In the genomic region with DNA sequence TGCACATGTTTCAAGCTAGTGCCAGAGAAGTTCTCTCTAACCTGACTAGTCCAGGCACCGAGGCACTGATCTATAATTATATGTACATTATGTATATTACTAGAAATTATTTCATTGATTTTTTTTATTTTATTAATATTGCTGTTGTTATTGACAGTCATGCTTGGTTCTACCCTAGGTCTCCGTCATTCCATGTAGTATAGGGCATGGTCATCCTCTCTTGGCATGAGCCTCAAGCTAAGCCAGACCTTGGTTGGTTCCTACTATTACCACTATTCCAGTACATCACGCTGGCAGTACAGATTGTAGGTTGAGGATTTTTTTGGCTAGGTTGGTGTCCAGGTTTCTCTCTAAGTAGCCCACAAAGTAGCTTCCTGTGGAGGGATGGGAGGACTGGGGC, we compare ENCODE assay signal across 27 mouse cellular contexts.
A peak's percentile ranks its signal among the peaks of the same experiment; 100 is the strongest.
DNase-seq lines count a peak whose midpoint lies in the region; ATAC-seq and TF ChIP-seq lines count a peak whose summit lies in the region.
"Had no signal": no experiment of that assay in that cellular context is flagged by ENCODE, and none has a peak within 500 bp of the region (broad histone marks: within the 10 kb centered on the region; RNA-seq: fewer than 3 reads in every experiment).

No protein-coding gene starts in this region.

- H3K4me1 ChIP-seq in embryonic facial prominence, embryonic 11.5 days (ENCODE audit: control insufficient read depth, insufficient read depth, low read length) = no peaks in the 10 kb centered on the region
- H3K4me1 ChIP-seq in embryonic facial prominence, embryonic 10.5 days = no peaks in the 10 kb centered on the region
- H3K4me1 ChIP-seq in midbrain, embryonic 11.5 days (ENCODE audit: control insufficient read depth, insufficient read depth, low read length) = no peaks in the 10 kb centered on the region
- H3K4me1 ChIP-seq in midbrain, postnatal 0 days (ENCODE audit: insufficient read depth, low read length) = no peaks in the 10 kb centered on the region
- H3K4me1 ChIP-seq in neural tube, embryonic 12.5 days = no peaks in the 10 kb centered on the region
- H3K4me1 ChIP-seq: embryonic facial prominence, embryonic 12.5 days; embryonic facial prominence, embryonic 15.5 days; forebrain, embryonic 10.5 days; forebrain, embryonic 12.5 days had no signal

- H3K27ac ChIP-seq in embryonic facial prominence, embryonic 11.5 days (replicated peaks; ENCODE audit: low read depth, low read length) = no peak overlapping the region
- no peak overlapping the region for H3K27ac ChIP-seq in embryonic facial prominence, embryonic 10.5 days (replicated peaks)
- H3K27ac ChIP-seq in midbrain, embryonic 11.5 days (ENCODE audit: low read depth, low read length) = no peak overlapping the region
- no peak overlapping the region for H3K27ac ChIP-seq in midbrain, postnatal 0 days (ENCODE audit: low read depth, low read length)
- H3K27ac ChIP-seq in neural tube, embryonic 12.5 days = no peak overlapping the region
- H3K27ac ChIP-seq: embryonic facial prominence, embryonic 12.5 days; embryonic facial prominence, embryonic 15.5 days; forebrain, embryonic 10.5 days; forebrain, embryonic 12.5 days had no signal

- no peaks in the 10 kb centered on the region for H3K9me3 ChIP-seq in embryonic facial prominence, embryonic 11.5 days (replicated peaks; ENCODE audit: control insufficient read depth, low read length)
- H3K9me3 ChIP-seq in embryonic facial prominence, embryonic 10.5 days = no peaks in the 10 kb centered on the region
- no peaks in the 10 kb centered on the region for H3K9me3 ChIP-seq in midbrain, embryonic 11.5 days (ENCODE audit: control insufficient read depth, low read length)
- H3K9me3 ChIP-seq in midbrain, postnatal 0 days (ENCODE audit: low read length) = no peaks in the 10 kb centered on the region
- no peaks in the 10 kb centered on the region for H3K9me3 ChIP-seq in neural tube, embryonic 12.5 days
- H3K9me3 ChIP-seq: embryonic facial prominence, embryonic 12.5 days; embryonic facial prominence, embryonic 15.5 days; forebrain, embryonic 10.5 days; forebrain, embryonic 12.5 days had no signal

- no peak overlapping the region for H3K4me2 ChIP-seq in embryonic facial prominence, embryonic 11.5 days (ENCODE audit: low read depth, low read length)
- H3K4me2 ChIP-seq in midbrain, embryonic 11.5 days = no peak overlapping the region
- H3K4me2 ChIP-seq in midbrain, postnatal 0 days (ENCODE audit: low read depth, low read length, poor library complexity, severe bottlenecking) = no peak overlapping the region
- H3K4me2 ChIP-seq in neural tube, embryonic 12.5 days (replicated peaks) = no peak overlapping the region
- H3K4me2 ChIP-seq: embryonic facial prominence, embryonic 12.5 days; embryonic facial prominence, embryonic 15.5 days; forebrain, embryonic 12.5 days had no signal

- 0 out of 2 replicates have a peak, but pooled peaks have one; percentile 34 for ATAC-seq in embryonic facial prominence, embryonic 11.5 days (replicated peaks; ENCODE audit: insufficient number of reproducible peaks, low FRiP score, low TSS enrichment, low read depth)
- peak; percentile 54; the same call in 1 of the 2 replicates for ATAC-seq in midbrain, embryonic 11.5 days (ENCODE audit: low FRiP score)
- no peak for ATAC-seq in midbrain, postnatal 0 days (ENCODE audit: low FRiP score)
- 0 out of 2 replicates have a peak, but pooled peaks have one; percentile 17 for ATAC-seq in neural tube, embryonic 12.5 days (ENCODE audit: low FRiP score, low read depth)
- ATAC-seq: activated CD4-positive, CD25-positive, alpha-beta regulatory T cell, adult 4 months; CD4-positive, CD25-positive, alpha-beta regulatory T cell, adult 4 months; forebrain, embryonic 14.5 days; forebrain, embryonic 16.5 days; Patski had no signal

- TF ChIP-seq CTCF in midbrain, postnatal 0 days (IDR thresholded peaks at IDR 0.05) = no peak

- no peaks in the 10 kb centered on the region for H3K27me3 ChIP-seq in embryonic facial prominence, embryonic 11.5 days (ENCODE audit: control insufficient read depth, insufficient read depth, low read length)
- no peaks in the 10 kb centered on the region for H3K27me3 ChIP-seq in embryonic facial prominence, embryonic 10.5 days (replicated peaks; ENCODE audit: low read depth, poor library complexity, severe bottlenecking)
- no peaks in the 10 kb centered on the region for H3K27me3 ChIP-seq in midbrain, embryonic 11.5 days (ENCODE audit: control insufficient read depth, insufficient read depth, low read length)
- H3K27me3 ChIP-seq in midbrain, postnatal 0 days (ENCODE audit: insufficient read depth, low read length) = no peaks in the 10 kb centered on the region
- H3K27me3 ChIP-seq in neural tube, embryonic 12.5 days (replicated peaks) = no peaks in the 10 kb centered on the region
- H3K27me3 ChIP-seq: CH12.LX; embryonic facial prominence, embryonic 12.5 days; embryonic facial prominence, embryonic 15.5 days; forebrain, embryonic 12.5 days; Patski had no signal

- H3K4me3 ChIP-seq in embryonic facial prominence, embryonic 11.5 days (ENCODE audit: low read depth, low read length) = no peak overlapping the region
- no peak overlapping the region for H3K4me3 ChIP-seq in embryonic facial prominence, embryonic 10.5 days
- H3K4me3 ChIP-seq in midbrain, embryonic 11.5 days (ENCODE audit: low read depth, low read length) = no peak overlapping the region
- H3K4me3 ChIP-seq in midbrain, postnatal 0 days (ENCODE audit: low read depth, low read length) = no peak overlapping the region
- no peak overlapping the region for H3K4me3 ChIP-seq in neural tube, embryonic 12.5 days
- H3K4me3 ChIP-seq: embryonic facial prominence, embryonic 12.5 days; embryonic facial prominence, embryonic 15.5 days; erythroblast, embryonic 14.5 days; forebrain, embryonic 10.5 days; forebrain, embryonic 12.5 days had no signal

- 94% methylated on average over 3 of the region's 3 CpGs for whole genome bisulfite sequencing in embryonic facial prominence, embryonic 11.5 days
- 92% methylated on average over 3 of the region's 3 CpGs for WGBS in embryonic facial prominence, embryonic 10.5 days
- WGBS in midbrain, embryonic 11.5 days = 89% methylated on average over 3 of the region's 3 CpGs
- 95% methylated on average over 3 of the region's 3 CpGs for WGBS in midbrain, postnatal 0 days
- 93% methylated on average over 3 of the region's 3 CpGs for WGBS in neural tube, embryonic 12.5 days

- H3K9ac ChIP-seq in embryonic facial prominence, embryonic 11.5 days (replicated peaks; ENCODE audit: low read length) = no peak overlapping the region
- H3K9ac ChIP-seq in midbrain, embryonic 11.5 days (ENCODE audit: low read length) = no peak overlapping the region
- no peak overlapping the region for H3K9ac ChIP-seq in midbrain, postnatal 0 days (replicated peaks; ENCODE audit: low read length, poor library complexity, severe bottlenecking)
- H3K9ac ChIP-seq in neural tube, embryonic 12.5 days = no peak overlapping the region
- H3K9ac ChIP-seq: embryonic facial prominence, embryonic 12.5 days; embryonic facial prominence, embryonic 15.5 days; forebrain, embryonic 12.5 days had no signal

- no peak for DNase-seq in embryonic facial prominence, embryonic 11.5 days (ENCODE audit: low spot score)
- DNase-seq in embryonic facial prominence, embryonic 10.5 days (ENCODE audit: low spot score) = no peak
- peak; percentile 47 for DNase-seq in midbrain, embryonic 11.5 days (ENCODE audit: low spot score, missing footprints)
- DNase-seq in midbrain, postnatal 0 days (ENCODE audit: low spot score) = no peak
- DNase-seq in neural tube, embryonic 10.5 days (ENCODE audit: extremely low spot score, low spot score) = no peak
- DNase-seq: adrenal gland, adult 8-10 months; adrenal gland, postnatal 14 days; adrenal gland, postnatal 36 days; B cell, adult 2 months; cerebellum, adult 11-12 months; cerebellum, adult 2 months; cerebellum, adult 9-10 months; cerebellum, postnatal 10 days; cerebellum, postnatal 25 days had no signal

- no peaks in the 10 kb centered on the region for H3K36me3 ChIP-seq in embryonic facial prominence, embryonic 11.5 days (replicated peaks; ENCODE audit: control insufficient read depth, insufficient read depth, low read depth, low read length)
- H3K36me3 ChIP-seq in embryonic facial prominence, embryonic 10.5 days (replicated peaks) = no peaks in the 10 kb centered on the region
- H3K36me3 ChIP-seq in midbrain, embryonic 11.5 days (ENCODE audit: control insufficient read depth, insufficient read depth, low read length) = no peaks in the 10 kb centered on the region
- H3K36me3 ChIP-seq in midbrain, postnatal 0 days (ENCODE audit: insufficient read depth, low read length) = no peaks in the 10 kb centered on the region
- no peaks in the 10 kb centered on the region for H3K36me3 ChIP-seq in neural tube, embryonic 12.5 days
- H3K36me3 ChIP-seq: embryonic facial prominence, embryonic 12.5 days; embryonic facial prominence, embryonic 15.5 days; forebrain, embryonic 10.5 days; forebrain, embryonic 12.5 days; G1E had no signal
